Mouse (Mus musculus): ENCODE results near the gene Gtsf1l. TPM values are rescaled to one million over a fixed set of nuclear protein-coding genes. Genes with fewer than 3 reads are reported as not detected.

The Gtsf1l gene
- polyA plus RNA-seq, 1 experiment from 2014 or later: 0.29 TPM

- peaks cover 8% of the 10 kb centered on the region; the same call in 1 of the 2 replicates for H3K36me3 ChIP-seq (ENCODE audit: control insufficient read depth, insufficient read depth, low read length)
- H3K27ac ChIP-seq (ENCODE audit: low read depth, low read length): no peak overlapping the region
- no peaks in the 10 kb centered on the region for H3K27me3 ChIP-seq (ENCODE audit: control insufficient read depth, insufficient read depth, low read length)
- H3K4me3 ChIP-seq (ENCODE audit: low read depth, low read length): no peak overlapping the region
- H3K9ac ChIP-seq (ENCODE audit: low read length): no peak overlapping the region
- ATAC-seq (ENCODE audit: insufficient read depth, low FRiP score, low TSS enrichment) (no peak), DNase-seq (ENCODE audit: low spot score) (no peak)
- H3K9me3 ChIP-seq (ENCODE audit: control insufficient read depth, low read length): no peaks in the 10 kb centered on the region
- WGBS: 88% methylated on average over 3 of the region's 3 CpGs
- H3K4me1 ChIP-seq (ENCODE audit: control insufficient read depth, insufficient read depth, low read length): no peaks in the 10 kb centered on the region
- no peak overlapping the region for H3K4me2 ChIP-seq (ENCODE audit: low read depth)
Measured at GRCm38 (mm10) chr2:163075234-163075633, 12.4 kb downstream of the Gtsf1l start.

GRCm38 (mm10) chr2:163074808-163075207, 12.8 kb downstream of the Gtsf1l start:
- Histone ChIP-seq H3K4me2 (ENCODE audit: low read depth) (no peak overlapping the region), H3K9ac (ENCODE audit: low read length) (no peak overlapping the region), H3K4me1 (ENCODE audit: control insufficient read depth, insufficient read depth, low read length) (no peaks in the 10 kb centered on the region), H3K27ac (ENCODE audit: low read depth, low read length) (no peak overlapping the region), H3K27me3 (ENCODE audit: control insufficient read depth, insufficient read depth, low read length) (no peaks in the 10 kb centered on the region), H3K4me3 (ENCODE audit: low read depth, low read length) (no peak overlapping the region), H3K9me3 (ENCODE audit: control insufficient read depth, low read length) (no peaks in the 10 kb centered on the region), H3K36me3 (ENCODE audit: control insufficient read depth, insufficient read depth, low read length) (peaks cover 8% of the 10 kb centered on the region; the same call in 1 of the 2 replicates)
- WGBS: 90% methylated on average over 12 of the region's 12 CpGs
- DNase-seq (ENCODE audit: low spot score) (no peak), ATAC-seq (ENCODE audit: insufficient read depth, low FRiP score, low TSS enrichment) (no peak)

GRCm38 (mm10) chr2:163074006-163074405, 13.6 kb downstream of the Gtsf1l start:
- no peak overlapping the region for H3K9ac ChIP-seq (ENCODE audit: low read length)
- no peak for ATAC-seq (ENCODE audit: insufficient read depth, low FRiP score, low TSS enrichment)
- WGBS: 79% methylated on average over 7 of the region's 7 CpGs
- H3K9me3 ChIP-seq (ENCODE audit: control insufficient read depth, low read length): no peaks in the 10 kb centered on the region
- H3K36me3 ChIP-seq (ENCODE audit: control insufficient read depth, insufficient read depth, low read length): peaks cover 8% of the 10 kb centered on the region; the same call in 1 of the 2 replicates
- no peaks in the 10 kb centered on the region for H3K4me1 ChIP-seq (ENCODE audit: control insufficient read depth, insufficient read depth, low read length)
- H3K4me3 ChIP-seq (ENCODE audit: low read depth, low read length): no peak overlapping the region
- H3K4me2 ChIP-seq (ENCODE audit: low read depth): no peak overlapping the region
- DNase-seq (ENCODE audit: low spot score): no peak
- H3K27me3 ChIP-seq (ENCODE audit: control insufficient read depth, insufficient read depth, low read length): no peaks in the 10 kb centered on the region
- H3K27ac ChIP-seq (ENCODE audit: low read depth, low read length): no peak overlapping the region

DNA sequence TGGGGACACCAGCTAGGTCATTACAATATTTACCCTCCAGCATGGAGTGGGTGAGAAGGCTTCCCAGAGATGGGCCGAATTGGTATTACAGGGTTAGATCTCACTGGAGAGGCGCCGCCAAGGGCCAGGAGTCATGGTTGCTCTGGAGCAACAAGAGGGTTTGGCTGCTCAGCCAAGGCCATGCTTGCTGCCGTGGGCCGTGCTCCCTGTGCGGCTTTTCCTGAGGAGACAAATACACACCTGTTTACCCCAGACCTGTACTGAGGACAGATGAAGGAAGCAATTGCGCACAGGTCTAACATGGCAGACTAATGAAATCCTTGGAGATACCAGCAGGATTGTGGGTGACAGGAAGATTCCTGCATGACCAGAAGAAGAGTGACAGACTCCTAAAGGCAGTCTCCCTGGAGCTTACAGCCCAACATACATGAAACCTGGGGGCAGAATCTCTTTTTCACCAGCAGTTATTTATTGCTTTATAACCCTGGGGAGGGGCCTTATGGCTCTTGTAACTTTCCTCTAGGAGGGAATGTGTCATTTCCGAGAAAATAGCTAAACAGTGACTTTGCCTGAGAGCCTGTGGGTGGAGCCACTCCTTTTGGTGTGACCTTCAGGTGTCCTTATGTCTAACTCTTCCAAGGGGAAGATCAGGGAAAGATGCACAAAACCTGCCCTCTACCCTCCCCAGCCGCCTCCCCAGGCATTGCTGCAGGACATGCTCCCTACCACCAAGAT, 14.5 kb downstream of the Gtsf1l start:
- H3K9me3 ChIP-seq (ENCODE audit: control insufficient read depth, low read length): no peaks in the 10 kb centered on the region
- H3K9ac ChIP-seq (ENCODE audit: low read length): no peak overlapping the region

DNA sequence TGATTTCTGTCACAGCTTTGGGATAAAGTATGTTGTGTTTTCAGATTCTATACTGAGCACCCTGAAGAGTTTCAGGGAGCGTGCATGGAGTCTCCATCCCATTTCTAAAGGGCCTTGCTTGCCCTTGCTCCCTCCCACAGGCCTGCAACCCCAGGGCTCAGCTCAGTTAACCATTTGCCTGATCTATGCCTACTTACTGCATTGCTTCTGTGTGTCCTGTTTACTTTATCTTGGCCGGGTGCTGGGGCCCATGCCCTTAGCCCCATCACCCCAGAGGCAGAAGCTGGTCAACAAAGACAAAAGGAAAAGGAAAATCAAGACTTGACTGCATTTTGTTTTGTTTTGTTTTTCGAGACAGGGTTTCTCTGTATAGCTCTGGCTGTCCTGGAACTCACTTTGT, 16.1 kb downstream of the Gtsf1l start:
- DNase-seq (ENCODE audit: low spot score) (no peak), ATAC-seq (ENCODE audit: insufficient read depth, low FRiP score, low TSS enrichment) (no peak)
- WGBS: 80% methylated on average over 3 of the region's 3 CpGs
- Histone ChIP-seq H3K9me3 (ENCODE audit: control insufficient read depth, low read length) (no peaks in the 10 kb centered on the region), H3K4me1 (ENCODE audit: control insufficient read depth, insufficient read depth, low read length) (no peaks in the 10 kb centered on the region), H3K27ac (ENCODE audit: low read depth, low read length) (no peak overlapping the region), H3K36me3 (ENCODE audit: control insufficient read depth, insufficient read depth, low read length) (peaks cover 8% of the 10 kb centered on the region; the same call in 1 of the 2 replicates), H3K27me3 (ENCODE audit: control insufficient read depth, insufficient read depth, low read length) (no peaks in the 10 kb centered on the region), H3K4me3 (ENCODE audit: low read depth, low read length) (no peak overlapping the region), H3K4me2 (ENCODE audit: low read depth) (no peak overlapping the region), H3K9ac (ENCODE audit: low read length) (no peak overlapping the region)

More for the DNA sequence above, 14.5 kb downstream of the Gtsf1l start:
- Histone ChIP-seq H3K4me1 (ENCODE audit: control insufficient read depth, insufficient read depth, low read length) (no peaks in the 10 kb centered on the region), H3K36me3 (ENCODE audit: control insufficient read depth, insufficient read depth, low read length) (peaks cover 8% of the 10 kb centered on the region; the same call in 1 of the 2 replicates), H3K4me2 (ENCODE audit: low read depth) (no peak overlapping the region), H3K27me3 (ENCODE audit: control insufficient read depth, insufficient read depth, low read length) (no peaks in the 10 kb centered on the region), H3K4me3 (ENCODE audit: low read depth, low read length) (no peak overlapping the region), H3K27ac (ENCODE audit: low read depth, low read length) (no peak overlapping the region)
- DNase-seq (ENCODE audit: low spot score) (no peak), ATAC-seq (ENCODE audit: insufficient read depth, low FRiP score, low TSS enrichment) (no peak)
- 79% methylated on average over 9 of the region's 9 CpGs for WGBS

DNA sequence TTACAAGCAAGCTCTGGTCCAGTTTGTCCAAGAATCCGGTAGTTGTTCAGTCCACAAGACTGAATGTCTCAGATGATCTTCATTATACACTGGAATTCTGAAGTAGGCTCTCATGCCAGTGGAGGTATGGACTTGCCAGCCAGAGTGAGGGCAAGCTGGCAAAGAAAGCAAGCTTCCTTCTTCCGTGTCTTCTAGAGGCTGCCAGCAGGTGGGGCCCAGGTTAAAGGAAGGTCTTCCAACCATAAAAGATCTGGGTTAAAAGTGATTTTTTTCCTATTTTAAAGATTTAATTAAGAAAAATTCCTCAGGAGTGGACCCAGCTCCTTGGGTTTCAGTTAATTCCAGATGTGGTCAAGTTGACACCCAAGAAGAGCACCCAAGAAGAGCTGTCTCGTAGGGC, 17.4 kb downstream of the Gtsf1l start:
- Histone ChIP-seq H3K27me3 (ENCODE audit: control insufficient read depth, insufficient read depth, low read length) (no peaks in the 10 kb centered on the region), H3K9me3 (ENCODE audit: control insufficient read depth, low read length) (no peaks in the 10 kb centered on the region), H3K36me3 (ENCODE audit: control insufficient read depth, insufficient read depth, low read length) (peaks cover 8% of the 10 kb centered on the region; the same call in 1 of the 2 replicates), H3K4me1 (ENCODE audit: control insufficient read depth, insufficient read depth, low read length) (no peaks in the 10 kb centered on the region), H3K27ac (ENCODE audit: low read depth, low read length) (no peak overlapping the region), H3K9ac (ENCODE audit: low read length) (no peak overlapping the region), H3K4me2 (ENCODE audit: low read depth) (no peak overlapping the region), H3K4me3 (ENCODE audit: low read depth, low read length) (no peak overlapping the region)
- 96% methylated on average over 3 of the region's 3 CpGs for WGBS
- ATAC-seq (ENCODE audit: insufficient read depth, low FRiP score, low TSS enrichment): no peak
- DNase-seq (ENCODE audit: low spot score): no peak

- Histone ChIP-seq H3K27ac (ENCODE audit: low read depth, low read length) (no peak overlapping the region), H3K36me3 (ENCODE audit: control insufficient read depth, insufficient read depth, low read length) (no peaks in the 10 kb centered on the region), H3K9me3 (ENCODE audit: control insufficient read depth, low read length) (no peaks in the 10 kb centered on the region), H3K4me1 (ENCODE audit: control insufficient read depth, insufficient read depth, low read length) (no peaks in the 10 kb centered on the region), H3K4me2 (ENCODE audit: low read depth) (no peak overlapping the region), H3K27me3 (ENCODE audit: control insufficient read depth, insufficient read depth, low read length) (no peaks in the 10 kb centered on the region), H3K4me3 (ENCODE audit: low read depth, low read length) (no peak overlapping the region), H3K9ac (ENCODE audit: low read length) (no peak overlapping the region)
- ATAC-seq (ENCODE audit: insufficient read depth, low FRiP score, low TSS enrichment) (no peak), DNase-seq (ENCODE audit: low spot score) (no peak)
- 92% methylated on average over 1 of the region's 1 CpGs for WGBS
Measured at GRCm38 (mm10) chr2:163067233-163067632, 20.4 kb downstream of the Gtsf1l start.

DNA sequence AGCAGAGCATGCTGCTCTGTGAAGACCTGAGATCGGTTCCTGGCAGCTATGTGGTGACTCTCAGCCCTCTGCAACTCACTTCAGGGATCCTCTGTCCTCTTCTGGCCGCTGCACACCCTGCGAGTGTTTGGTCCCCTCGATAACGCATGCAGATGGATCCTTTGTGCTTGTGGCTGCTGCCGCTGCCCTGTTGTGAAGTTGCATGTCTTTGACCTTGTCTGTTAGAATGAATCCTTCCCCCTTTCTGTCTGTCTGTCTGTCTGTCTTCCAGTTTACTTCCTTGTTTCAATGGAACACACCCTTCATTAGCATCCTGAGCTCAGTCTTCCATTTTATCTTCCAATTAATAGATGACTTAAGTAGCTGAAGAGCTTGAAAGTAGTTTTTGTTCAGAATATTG, 21.3 kb downstream of the Gtsf1l start:
- Histone ChIP-seq H3K4me2 (ENCODE audit: low read depth) (no peak overlapping the region), H3K36me3 (ENCODE audit: control insufficient read depth, insufficient read depth, low read length) (no peaks in the 10 kb centered on the region)

DNA sequence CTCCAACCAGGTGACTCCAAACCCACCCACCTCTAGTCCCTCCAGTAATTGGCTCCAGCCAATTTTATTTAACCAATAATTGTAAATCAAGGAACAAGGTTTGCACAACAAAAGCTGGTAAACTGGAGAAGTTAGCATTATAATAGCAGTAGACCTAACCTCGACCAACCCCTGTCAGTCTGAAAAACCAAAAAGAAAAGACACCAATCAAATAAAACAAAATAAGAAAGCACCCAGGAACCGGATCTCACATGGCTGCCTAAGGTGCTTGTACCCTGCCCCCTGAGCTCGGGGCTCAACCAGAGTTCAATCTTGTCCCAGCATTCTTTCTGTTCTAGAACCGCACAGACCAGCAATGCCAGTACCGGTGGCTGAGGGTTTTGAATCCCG, 25.5 kb downstream of the Gtsf1l start:
- Histone ChIP-seq H3K27me3 (ENCODE audit: control insufficient read depth, insufficient read depth, low read length) (no peaks in the 10 kb centered on the region), H3K9ac (ENCODE audit: low read length) (no peak overlapping the region)
- WGBS: 62% methylated on average over 6 of the region's 6 CpGs

More for the DNA sequence above, 21.3 kb downstream of the Gtsf1l start:
- Histone ChIP-seq H3K9me3 (ENCODE audit: control insufficient read depth, low read length) (no peaks in the 10 kb centered on the region), H3K27ac (ENCODE audit: low read depth, low read length) (no peak overlapping the region), H3K27me3 (ENCODE audit: control insufficient read depth, insufficient read depth, low read length) (no peaks in the 10 kb centered on the region), H3K4me3 (ENCODE audit: low read depth, low read length) (no peak overlapping the region), H3K4me1 (ENCODE audit: control insufficient read depth, insufficient read depth, low read length) (no peaks in the 10 kb centered on the region), H3K9ac (ENCODE audit: low read length) (no peak overlapping the region)
- 95% methylated on average over 6 of the region's 6 CpGs for WGBS
- no peak for DNase-seq (ENCODE audit: low spot score)
- ATAC-seq (ENCODE audit: insufficient read depth, low FRiP score, low TSS enrichment): no peak

More for the DNA sequence above, 25.5 kb downstream of the Gtsf1l start:
- no peak for DNase-seq (ENCODE audit: low spot score)
- Histone ChIP-seq H3K27ac (ENCODE audit: low read depth, low read length) (no peak overlapping the region), H3K36me3 (ENCODE audit: control insufficient read depth, insufficient read depth, low read length) (no peaks in the 10 kb centered on the region), H3K4me2 (ENCODE audit: low read depth) (no peak overlapping the region), H3K9me3 (ENCODE audit: control insufficient read depth, low read length) (no peaks in the 10 kb centered on the region), H3K4me1 (ENCODE audit: control insufficient read depth, insufficient read depth, low read length) (0 out of 2 replicates have a peak, but pooled peaks cover 2% of the 10 kb centered on the region), H3K4me3 (ENCODE audit: low read depth, low read length) (no peak overlapping the region)
- ATAC-seq (ENCODE audit: insufficient read depth, low FRiP score, low TSS enrichment): no peak

Data from neural tube, embryonic 11.5 days (tissue).